Mouse (Mus musculus): ENCODE data around the gene Mepe.

Gene Mepe

GRCm38 (mm10) chr5:104325029-104325428 is at the start of gene Mepe:
Gene Mepe (plus strand): TSS chr5:104325329.
- no peak for DNase-seq (ENCODE audit: low read depth)

- DNase-seq (ENCODE audit: low read depth): no peak
Measured at GRCm38 (mm10) chr5:104294201-104294600, 30.9 kb upstream of the Mepe start.

DNA sequence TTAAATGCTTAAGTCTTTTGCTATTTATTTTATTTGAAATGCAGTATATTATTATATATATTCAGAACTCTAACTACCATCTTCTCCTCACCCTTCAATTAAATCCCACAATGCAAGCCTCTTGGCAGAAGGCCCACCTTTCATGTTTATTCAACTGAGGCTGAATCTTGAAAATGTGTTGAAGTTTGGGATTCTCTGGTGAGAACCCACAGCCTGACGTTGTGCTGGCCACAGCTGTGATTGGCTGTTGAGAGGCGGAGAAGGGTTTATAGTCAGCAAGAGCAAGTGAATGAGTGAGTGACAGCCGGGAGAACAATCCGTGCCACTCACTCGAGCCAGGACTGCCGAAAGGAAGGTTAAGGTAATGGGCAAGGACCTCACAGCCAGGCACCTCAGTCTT is 26.1 kb upstream of the Mepe start, which contains the start of gene Ibsp:
Ibsp (plus strand) TSS at position 178 of the 400 bp plus-strand sequence.
- no peak for DNase-seq (ENCODE audit: low read depth)

- DNase-seq (ENCODE audit: low read depth): no peak
Measured at GRCm38 (mm10) chr5:104314073-104314472, 11.1 kb upstream of the Mepe start.

DNA sequence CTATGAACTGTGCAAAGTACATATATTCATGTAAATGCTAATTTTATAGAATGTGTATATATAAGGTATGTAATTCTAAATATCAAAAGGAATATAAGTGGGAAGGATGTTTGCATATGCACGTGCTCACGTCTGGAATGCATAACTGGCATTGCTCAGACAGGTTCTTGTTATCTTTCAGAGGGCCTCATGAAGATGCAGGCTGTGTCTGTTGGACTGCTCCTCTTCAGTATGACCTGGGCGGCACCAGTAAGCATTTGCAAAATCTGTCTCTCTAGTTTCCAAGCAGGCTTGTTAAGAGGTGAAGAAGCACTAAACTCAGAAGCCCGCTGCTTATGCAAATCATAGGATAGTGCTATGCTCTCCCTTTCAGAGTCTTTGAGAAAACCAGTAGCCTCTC is 1.8 kb downstream of the Mepe start:
- no peak for DNase-seq (ENCODE audit: low read depth)

GRCm38 (mm10) chr5:104327389-104327788 is 2.3 kb downstream of the Mepe start:
- no peak for DNase-seq (ENCODE audit: low read depth)

- no peak for DNase-seq (ENCODE audit: low read depth)
Measured at GRCm38 (mm10) chr5:104327876-104328275, 2.7 kb downstream of the Mepe start.

GRCm38 (mm10) chr5:104328317-104328850 is 3.3 kb downstream of the Mepe start:
- no peak for DNase-seq (ENCODE audit: low read depth)

GRCm38 (mm10) chr5:104329381-104329780 is 4.3 kb downstream of the Mepe start:
- no peak for DNase-seq (ENCODE audit: low read depth)

- no peak for DNase-seq (ENCODE audit: low read depth)
Measured at GRCm38 (mm10) chr5:104330088-104330487, 5.0 kb downstream of the Mepe start.

GRCm38 (mm10) chr5:104332296-104332695 is 7.2 kb downstream of the Mepe start:
- DNase-seq (ENCODE audit: low read depth): no peak

DNA sequence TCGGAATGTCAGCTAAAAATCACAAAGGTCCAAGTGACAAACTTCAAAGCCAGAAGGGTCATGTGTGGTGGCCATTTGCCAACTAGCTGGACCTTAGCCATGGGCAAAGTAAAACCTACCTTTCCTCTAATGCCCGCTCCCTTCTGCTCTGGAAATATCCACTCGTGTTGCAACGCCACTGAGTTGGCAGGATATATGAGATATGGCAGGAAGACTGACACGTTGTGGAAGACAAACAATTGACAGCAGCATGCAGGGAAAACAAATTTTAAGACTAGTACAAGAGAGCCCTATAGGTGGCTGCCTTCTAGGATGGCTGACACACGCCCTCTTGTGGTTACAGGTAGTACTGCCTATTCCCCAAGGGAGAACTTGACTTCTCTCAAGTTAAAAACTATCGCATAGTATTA is 8.1 kb downstream of the Mepe start:
- DNase-seq (ENCODE audit: low read depth): peak; percentile 13

DNA sequence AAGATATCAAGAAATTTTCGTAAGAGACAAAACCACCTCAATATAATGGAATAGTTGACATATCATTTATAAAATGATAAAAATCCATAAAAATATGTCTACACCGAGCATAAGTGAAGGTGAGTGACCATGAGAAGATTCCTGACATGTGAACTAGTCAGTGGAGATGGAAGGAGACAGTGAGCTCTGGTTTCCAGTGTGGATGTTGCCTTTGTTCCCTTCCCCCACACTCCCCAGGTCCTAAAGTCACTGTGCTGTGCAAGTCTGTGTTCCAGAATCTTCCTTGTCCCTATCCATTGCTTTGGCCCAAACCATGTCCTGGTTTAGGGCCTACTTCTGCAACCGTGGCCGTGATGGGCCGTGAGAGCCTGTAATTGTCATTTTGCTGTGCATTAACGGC is 8.5 kb downstream of the Mepe start:
- DNase-seq (ENCODE audit: low read depth): no peak

DNA sequence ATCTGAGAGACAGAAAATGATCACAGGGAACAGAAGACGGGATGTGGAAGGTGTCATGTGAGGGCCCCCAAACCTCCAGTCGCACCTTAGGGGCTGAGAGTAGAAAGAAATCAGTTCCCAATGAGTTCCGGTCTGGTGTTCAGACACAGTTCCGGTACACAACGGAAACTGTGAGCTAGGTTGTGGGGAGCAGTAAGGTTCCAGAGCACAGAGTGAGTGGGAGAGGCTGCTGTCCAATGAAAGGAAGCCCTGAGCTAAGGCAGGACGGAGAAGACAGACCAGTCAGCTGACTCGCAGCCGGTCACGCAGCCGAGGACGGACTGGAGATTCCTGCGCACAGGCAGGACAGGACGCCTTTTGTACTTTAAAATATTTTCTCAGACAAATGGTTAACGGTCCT is 9.4 kb downstream of the Mepe start:
- no peak for DNase-seq (ENCODE audit: low read depth)

GRCm38 (mm10) chr5:104335962-104336361 is 10.8 kb downstream of the Mepe start:
- no peak for DNase-seq (ENCODE audit: low read depth)

DNA sequence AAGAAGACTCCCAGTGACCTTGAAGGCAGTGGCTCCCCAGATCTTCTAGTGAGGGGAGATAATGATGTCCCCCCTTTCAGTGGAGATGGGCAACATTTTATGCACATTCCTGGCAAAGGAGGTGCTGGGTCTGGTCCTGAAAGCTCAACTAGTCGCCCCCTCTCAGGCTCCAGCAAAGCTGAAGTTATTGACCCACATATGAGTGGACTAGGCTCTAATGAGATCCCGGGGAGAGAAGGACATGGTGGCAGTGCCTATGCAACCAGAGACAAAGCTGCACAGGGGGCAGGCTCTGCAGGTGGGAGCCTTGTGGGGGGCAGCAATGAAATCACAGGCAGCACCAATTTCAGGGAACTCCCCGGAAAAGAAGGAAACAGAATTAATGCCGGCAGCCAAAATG is 12.4 kb downstream of the Mepe start:
- DNase-seq (ENCODE audit: low read depth): no peak

- no peak for DNase-seq (ENCODE audit: low read depth)
Measured at GRCm38 (mm10) chr5:104339009-104339408, 13.9 kb downstream of the Mepe start.

DNA sequence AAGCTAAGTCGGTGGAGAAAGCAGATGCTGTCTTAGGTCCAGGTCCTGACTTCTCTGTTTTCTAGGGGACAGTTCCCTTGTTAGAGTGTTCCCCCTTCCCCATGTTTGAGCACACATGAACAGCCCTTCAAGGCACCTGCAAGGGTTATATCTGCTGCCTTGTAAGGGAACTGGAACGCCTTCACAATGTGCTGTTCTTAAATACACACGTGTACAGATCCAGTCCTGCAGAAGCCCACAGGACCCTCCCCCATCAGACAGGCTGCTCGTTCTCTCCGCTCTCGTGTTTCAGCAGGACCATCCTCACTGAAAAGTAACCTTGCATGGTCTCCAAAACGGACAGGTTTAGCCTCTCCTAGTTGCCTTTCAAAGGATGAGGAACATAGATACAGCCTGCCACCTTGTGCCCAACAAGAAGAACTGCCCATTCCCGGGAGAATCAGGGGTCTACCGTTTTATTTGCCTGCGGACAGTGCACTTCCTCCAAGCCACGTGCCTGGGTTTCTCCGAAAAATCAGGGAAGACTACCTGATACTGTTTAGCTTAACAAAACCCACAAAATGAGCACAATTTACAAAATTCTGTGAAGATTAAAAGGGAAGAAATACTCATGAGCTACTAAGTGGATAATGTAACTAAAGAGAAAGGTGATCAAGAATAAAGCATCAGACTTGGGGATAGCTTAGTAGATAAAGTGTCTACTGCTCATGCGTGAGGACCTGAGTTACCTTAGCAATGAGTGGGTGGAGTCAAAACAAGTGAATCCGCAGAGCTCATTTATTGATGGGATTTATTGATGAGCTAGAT is 14.8 kb downstream of the Mepe start:
- peak; percentile 3 for DNase-seq (ENCODE audit: low read depth)

DNA sequence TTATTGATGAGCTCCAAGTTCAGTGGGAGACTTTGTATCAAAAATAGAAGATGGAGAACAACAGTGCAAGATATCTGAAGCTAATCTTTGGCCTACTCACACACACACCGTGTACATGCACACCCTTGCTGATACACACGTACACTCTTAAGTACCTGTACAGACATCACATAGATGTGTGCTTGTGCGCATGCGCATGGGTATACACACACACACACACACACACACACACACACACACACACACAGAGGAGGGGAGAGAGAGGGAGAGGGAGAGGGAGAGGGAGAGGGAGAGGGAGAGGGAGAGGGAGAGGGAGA is 15.3 kb downstream of the Mepe start:
- no peak for DNase-seq (ENCODE audit: low read depth)

DNA sequence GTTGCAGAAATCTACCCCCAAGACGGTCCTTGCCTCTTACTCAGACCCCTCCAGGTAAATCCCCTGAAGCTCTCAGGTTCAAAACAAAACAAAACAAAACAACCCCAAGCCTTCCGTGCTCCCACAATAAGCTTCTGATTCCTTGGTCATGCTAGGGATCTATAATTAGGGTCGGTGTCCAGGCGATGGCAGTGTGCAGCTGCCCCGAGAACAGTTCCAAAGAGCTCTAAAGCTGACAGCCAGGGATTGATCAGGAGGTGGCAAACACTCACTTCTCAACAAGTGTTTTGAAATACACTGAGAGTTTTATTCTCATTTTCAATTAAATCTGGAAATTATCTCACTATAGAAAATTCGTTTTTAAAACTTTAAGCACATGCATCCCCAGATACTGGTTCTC is 17.8 kb downstream of the Mepe start:
- DNase-seq (ENCODE audit: low read depth): no peak

DNA sequence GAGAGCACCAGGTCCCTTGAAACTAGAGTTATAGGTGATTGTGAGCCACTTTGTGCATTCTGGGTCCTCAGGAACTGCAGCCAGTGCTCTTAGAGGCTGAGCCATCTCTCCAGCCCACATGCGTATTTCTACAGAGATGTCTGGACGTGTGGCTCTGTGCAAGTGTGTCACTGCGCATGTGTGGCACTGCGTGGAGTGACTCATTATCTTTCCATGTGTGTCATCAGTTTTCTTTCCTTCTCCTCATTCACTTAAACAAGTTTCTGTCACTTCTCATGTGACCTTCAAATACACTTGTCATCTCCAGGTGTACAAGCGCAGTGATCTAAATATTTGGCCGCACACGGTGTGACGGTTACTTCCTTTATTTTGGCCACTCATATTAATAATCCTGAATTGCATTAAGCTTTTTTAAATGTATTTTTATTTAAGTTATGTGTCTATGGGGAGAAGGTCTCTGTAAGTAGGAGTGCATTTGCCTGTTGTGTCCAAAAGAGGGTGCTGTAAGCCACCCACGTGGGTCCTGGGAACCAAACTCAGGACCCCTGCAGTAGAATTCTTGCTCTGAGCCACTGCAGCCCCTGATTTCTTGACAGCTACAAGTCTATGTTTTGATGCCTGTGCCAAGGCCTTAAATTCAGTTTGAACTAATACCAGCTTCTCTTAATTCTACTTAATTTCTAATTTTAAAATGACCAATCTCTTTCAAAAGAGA is 19.6 kb downstream of the Mepe start:
- DNase-seq (ENCODE audit: low read depth): no peak

GRCm38 (mm10) chr5:104345241-104345630 is 20.1 kb downstream of the Mepe start:
- no peak for DNase-seq (ENCODE audit: low read depth)

DNA sequence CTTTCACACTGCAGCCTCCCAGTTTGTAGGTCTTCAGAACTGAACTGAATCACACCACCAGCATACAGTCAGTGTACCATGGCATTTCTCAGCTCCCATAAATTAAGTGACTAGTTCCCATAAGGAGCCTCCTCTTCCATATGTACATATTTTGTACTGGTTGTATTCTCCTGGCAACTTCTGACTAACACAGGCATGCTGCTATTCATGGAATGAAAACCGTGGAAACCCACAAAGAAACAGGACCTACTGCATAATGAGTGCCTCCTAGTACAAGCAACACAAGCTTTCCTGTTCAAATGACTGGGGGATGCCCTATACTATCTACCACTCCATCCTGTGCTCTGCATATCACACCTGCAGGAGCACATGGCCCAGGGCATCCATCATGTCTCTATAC is 25.9 kb downstream of the Mepe start:
- DNase-seq (ENCODE audit: low read depth): no peak

All from induced T-regulatory cell, adult 2 months (primary cell).